Mouse (Mus musculus): ENCODE measurements at regions not wholly inside any gene's neighbourhood (a gene's known extent, or its start where the extent isn't known, plus 50 kb on each side); places are given as distances from the start of the nearest gene placed in this dataset.

DNA sequence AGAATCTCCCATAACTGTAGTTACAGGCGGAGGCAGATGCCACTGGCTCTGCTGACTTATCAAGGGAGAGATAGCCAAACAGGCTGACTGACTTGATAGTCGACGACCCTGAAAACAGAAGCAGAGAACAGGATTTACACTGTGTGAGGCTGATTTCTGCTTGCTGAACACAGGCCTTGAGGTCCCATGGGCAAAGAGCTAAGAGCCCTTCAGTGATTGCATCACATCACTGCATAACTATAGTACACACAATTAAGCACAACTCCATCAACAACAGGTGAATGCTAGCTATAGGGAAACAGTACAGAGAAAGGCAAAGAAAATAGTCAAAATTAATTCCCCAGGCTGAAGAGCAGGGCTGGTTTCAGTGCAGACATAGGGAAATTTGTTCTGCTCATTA is 203.3 kb downstream of the Irs2 start:
- Histone ChIP-seq H3K36me3 (no peaks in the 10 kb centered on the region), H3K9me3 (replicated peaks) (no peaks in the 10 kb centered on the region), H3K4me2 (no peak overlapping the region), H3K27me3 (peaks cover 21% of the 10 kb centered on the region; the same call in 1 of the 2 replicates), H3K9ac (no peak overlapping the region), H3K4me3 (replicated peaks) (no peak overlapping the region), H3K4me1 (peaks cover 4% of the 10 kb centered on the region; the same call in 1 of the 2 replicates), H3K27ac (no peak overlapping the region)
- 66% methylated on average over 3 of the region's 3 CpGs for WGBS
- no peak for ATAC-seq (replicated peaks; ENCODE audit: low FRiP score)

GRCm38 (mm10) chr8:10802003-10802402 is 206.3 kb downstream of the Irs2 start:
- Histone ChIP-seq H3K27me3 (peaks cover 12% of the 10 kb centered on the region; the same call in 1 of the 2 replicates), H3K36me3 (no peaks in the 10 kb centered on the region), H3K4me2 (no peak overlapping the region), H3K27ac (no peak overlapping the region), H3K9ac (no peak overlapping the region), H3K4me1 (peaks cover 4% of the 10 kb centered on the region; the same call in 1 of the 2 replicates), H3K4me3 (replicated peaks) (no peak overlapping the region), H3K9me3 (replicated peaks) (no peaks in the 10 kb centered on the region)
- ATAC-seq (replicated peaks; ENCODE audit: low FRiP score): no peak

- WGBS: 73% methylated on average over 5 of the region's 5 CpGs
- Histone ChIP-seq H3K4me3 (replicated peaks) (no peak overlapping the region), H3K27me3 (peaks cover 8% of the 10 kb centered on the region; the same call in 1 of the 2 replicates), H3K4me2 (no peak overlapping the region), H3K36me3 (no peaks in the 10 kb centered on the region), H3K27ac (no peak overlapping the region), H3K4me1 (peaks cover 4% of the 10 kb centered on the region; the same call in 1 of the 2 replicates), H3K9me3 (replicated peaks) (no peaks in the 10 kb centered on the region), H3K9ac (no peak overlapping the region)
- no peak for ATAC-seq (replicated peaks; ENCODE audit: low FRiP score)
Measured at GRCm38 (mm10) chr8:10801580-10801979, 206.7 kb downstream of the Irs2 start.

DNA sequence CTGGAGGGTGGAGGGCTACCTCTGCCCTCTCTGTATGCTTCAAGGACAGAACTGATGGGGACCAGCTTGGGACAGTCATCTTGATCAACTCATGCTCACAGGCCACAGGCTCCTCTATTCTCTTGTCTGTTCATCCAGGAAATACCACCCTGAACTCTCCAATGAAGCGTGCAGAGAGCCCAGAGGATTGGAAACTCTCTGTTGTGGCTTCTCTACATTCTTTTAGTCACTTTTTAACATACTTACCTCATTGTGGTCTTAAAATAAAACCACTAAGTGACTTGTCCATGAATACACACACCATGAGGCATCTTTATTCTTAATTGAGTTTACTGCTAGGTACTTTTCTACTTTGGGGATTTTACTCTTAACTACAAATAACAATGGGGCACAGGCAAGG is 209.8 kb downstream of the Irs2 start:
- Histone ChIP-seq H3K27ac (no peak overlapping the region), H3K4me1 (no peaks in the 10 kb centered on the region), H3K9me3 (replicated peaks) (no peaks in the 10 kb centered on the region), H3K36me3 (no peaks in the 10 kb centered on the region), H3K4me3 (replicated peaks) (no peak overlapping the region), H3K9ac (no peak overlapping the region), H3K4me2 (no peak overlapping the region), H3K27me3 (no peaks in the 10 kb centered on the region)
- no peak for ATAC-seq (replicated peaks; ENCODE audit: low FRiP score)
- 64% methylated on average over 1 of the region's 1 CpGs for WGBS

DNA sequence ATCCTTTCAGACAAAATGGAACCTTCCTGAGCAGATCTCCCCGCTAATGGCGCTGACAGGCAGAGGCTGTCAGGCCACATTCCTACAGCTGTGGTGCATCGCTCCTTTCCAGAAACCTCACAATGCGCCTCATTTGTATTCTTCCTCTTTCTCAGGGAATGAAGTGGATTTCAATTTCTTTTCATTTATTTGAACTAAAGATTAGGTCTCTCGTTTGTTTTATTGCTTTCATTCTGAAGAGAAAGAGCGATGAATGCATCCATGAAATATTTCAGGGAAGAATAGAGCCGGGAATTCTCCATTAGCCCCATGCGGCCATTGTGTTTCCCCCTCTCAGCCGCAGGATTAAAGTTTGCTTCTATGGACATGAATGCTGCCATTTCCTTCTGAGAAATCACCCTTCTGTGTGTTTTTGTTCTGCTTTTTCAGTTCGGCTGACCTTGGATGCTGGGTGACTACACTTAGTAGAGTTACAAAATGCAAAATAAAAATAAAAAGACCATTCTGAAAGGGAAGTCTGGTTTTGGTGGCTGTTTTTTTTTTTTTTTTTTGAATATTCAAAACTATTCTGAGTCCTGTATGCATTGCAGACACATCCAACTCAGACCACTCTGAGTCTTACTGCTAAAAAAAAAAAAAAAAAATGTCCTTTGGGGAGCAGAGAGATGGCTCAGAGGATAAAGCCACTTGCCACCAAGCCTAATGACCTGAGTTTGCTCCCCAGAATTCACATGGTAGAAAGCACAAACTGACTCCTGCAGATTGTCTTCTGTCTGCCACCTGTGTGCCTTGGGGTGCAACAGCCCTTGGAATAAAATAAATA is 213.7 kb downstream of the Irs2 start:
- Histone ChIP-seq H3K9me3 (replicated peaks) (no peaks in the 10 kb centered on the region), H3K4me3 (replicated peaks) (no peak overlapping the region), H3K27me3 (no peaks in the 10 kb centered on the region), H3K36me3 (no peaks in the 10 kb centered on the region), H3K4me2 (no peak overlapping the region), H3K4me1 (no peaks in the 10 kb centered on the region), H3K9ac (no peak overlapping the region), H3K27ac (no peak overlapping the region)
- WGBS: 78% methylated on average over 10 of the region's 10 CpGs
- ATAC-seq (replicated peaks; ENCODE audit: low FRiP score): no peak

DNA sequence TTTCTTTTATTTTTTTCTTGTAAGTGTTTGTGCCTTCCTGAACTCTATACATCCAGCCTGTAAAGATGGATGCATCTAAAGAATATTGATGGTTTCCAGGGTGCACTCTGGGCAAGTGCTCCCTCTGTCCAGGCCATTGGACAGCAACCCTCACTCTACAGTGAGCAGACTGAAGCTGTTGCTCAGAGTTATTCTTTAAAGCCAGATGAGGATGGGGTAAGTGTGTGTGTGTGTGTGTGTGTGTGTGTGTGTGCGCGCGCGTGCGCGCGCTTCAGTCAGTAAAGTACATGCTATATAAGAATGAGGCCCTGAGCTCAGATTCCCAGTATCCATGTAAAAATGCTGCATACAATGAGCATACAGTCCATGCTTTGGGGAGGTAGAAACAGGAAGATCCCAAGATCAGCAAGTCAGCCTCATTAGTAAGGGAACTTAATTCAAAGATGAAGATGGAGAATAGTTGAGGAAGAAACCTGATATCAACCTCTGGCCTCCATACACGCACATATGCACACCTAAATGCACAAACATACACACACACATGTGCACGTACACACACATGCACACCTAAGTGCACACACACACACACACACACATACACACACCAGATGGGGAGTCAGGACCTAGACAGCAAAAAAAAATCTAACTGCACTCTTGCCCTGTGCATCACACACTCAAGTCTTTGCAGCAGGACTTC is 214.4 kb downstream of the Irs2 start:
- no peaks in the 10 kb centered on the region for H3K27me3 ChIP-seq
- H3K9ac ChIP-seq: no peak overlapping the region
- no peak for ATAC-seq (replicated peaks; ENCODE audit: low FRiP score)
- H3K4me3 ChIP-seq (replicated peaks): no peak overlapping the region
- H3K27ac ChIP-seq: no peak overlapping the region
- H3K4me1 ChIP-seq: no peaks in the 10 kb centered on the region
- WGBS: 97% methylated on average over 9 of the region's 9 CpGs
- H3K9me3 ChIP-seq (replicated peaks): no peaks in the 10 kb centered on the region
- no peaks in the 10 kb centered on the region for H3K36me3 ChIP-seq
- H3K4me2 ChIP-seq: no peak overlapping the region

- Histone ChIP-seq H3K4me2 (no peak overlapping the region), H3K4me1 (no peaks in the 10 kb centered on the region), H3K9ac (no peak overlapping the region), H3K27ac (no peak overlapping the region), H3K36me3 (no peaks in the 10 kb centered on the region), H3K27me3 (no peaks in the 10 kb centered on the region), H3K4me3 (replicated peaks) (no peak overlapping the region), H3K9me3 (replicated peaks) (no peaks in the 10 kb centered on the region)
- ATAC-seq (replicated peaks; ENCODE audit: low FRiP score): no peak
- 85% methylated on average over 8 of the region's 8 CpGs for WGBS
Measured at GRCm38 (mm10) chr8:10788496-10789200, 219.6 kb downstream of the Irs2 start.

GRCm38 (mm10) chr8:10785801-10786200 is 222.5 kb downstream of the Irs2 start:
- H3K9ac ChIP-seq: no peak overlapping the region
- no peak overlapping the region for H3K4me2 ChIP-seq
- no peaks in the 10 kb centered on the region for H3K36me3 ChIP-seq
- no peaks in the 10 kb centered on the region for H3K27me3 ChIP-seq
- H3K4me3 ChIP-seq (replicated peaks): no peak overlapping the region
- WGBS: 71% methylated on average over 4 of the region's 4 CpGs
- no peaks in the 10 kb centered on the region for H3K4me1 ChIP-seq
- no peaks in the 10 kb centered on the region for H3K9me3 ChIP-seq (replicated peaks)
- H3K27ac ChIP-seq: no peak overlapping the region
- ATAC-seq (replicated peaks; ENCODE audit: low FRiP score): no peak

- Histone ChIP-seq H3K27me3 (no peaks in the 10 kb centered on the region), H3K4me1 (no peaks in the 10 kb centered on the region)
Measured at GRCm38 (mm10) chr8:10785311-10785710, 222.9 kb downstream of the Irs2 start.

DNA sequence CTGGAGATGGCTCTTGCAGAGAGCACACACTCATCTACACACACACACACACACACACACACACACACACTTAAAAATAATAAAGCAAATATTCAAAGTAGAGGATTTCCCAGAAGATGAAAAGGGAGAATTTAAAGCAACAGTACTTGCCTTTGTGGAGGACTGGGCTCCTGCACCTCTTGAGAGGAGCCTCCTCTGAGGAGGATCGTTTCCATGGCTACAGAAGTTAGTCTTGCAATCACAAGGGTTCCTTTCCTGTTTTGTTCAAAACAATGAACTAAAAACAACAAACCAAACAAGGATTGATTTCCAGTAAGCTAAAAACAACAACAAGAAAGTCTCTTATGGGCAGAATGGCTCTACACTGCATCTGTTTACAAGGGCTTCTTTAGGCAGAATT is 223.8 kb downstream of the Irs2 start:
- no peaks in the 10 kb centered on the region for H3K4me1 ChIP-seq
- no peak overlapping the region for H3K4me3 ChIP-seq (replicated peaks)
- H3K27ac ChIP-seq: no peak overlapping the region
- ATAC-seq (replicated peaks; ENCODE audit: low FRiP score): no peak
- no peak overlapping the region for H3K9ac ChIP-seq
- no peak overlapping the region for H3K4me2 ChIP-seq
- H3K36me3 ChIP-seq: no peaks in the 10 kb centered on the region
- no peaks in the 10 kb centered on the region for H3K27me3 ChIP-seq
- H3K9me3 ChIP-seq (replicated peaks): no peaks in the 10 kb centered on the region
- WGBS: 59% methylated on average over 1 of the region's 1 CpGs

More at GRCm38 (mm10) chr8:10785311-10785710, 222.9 kb downstream of the Irs2 start:
- no peaks in the 10 kb centered on the region for H3K9me3 ChIP-seq (replicated peaks)
- no peak overlapping the region for H3K9ac ChIP-seq
- no peaks in the 10 kb centered on the region for H3K36me3 ChIP-seq
- no peak overlapping the region for H3K27ac ChIP-seq
- no peak overlapping the region for H3K4me3 ChIP-seq (replicated peaks)
- H3K4me2 ChIP-seq: no peak overlapping the region
- 94% methylated on average over 4 of the region's 4 CpGs for WGBS
- no peak for ATAC-seq (replicated peaks; ENCODE audit: low FRiP score)

DNA sequence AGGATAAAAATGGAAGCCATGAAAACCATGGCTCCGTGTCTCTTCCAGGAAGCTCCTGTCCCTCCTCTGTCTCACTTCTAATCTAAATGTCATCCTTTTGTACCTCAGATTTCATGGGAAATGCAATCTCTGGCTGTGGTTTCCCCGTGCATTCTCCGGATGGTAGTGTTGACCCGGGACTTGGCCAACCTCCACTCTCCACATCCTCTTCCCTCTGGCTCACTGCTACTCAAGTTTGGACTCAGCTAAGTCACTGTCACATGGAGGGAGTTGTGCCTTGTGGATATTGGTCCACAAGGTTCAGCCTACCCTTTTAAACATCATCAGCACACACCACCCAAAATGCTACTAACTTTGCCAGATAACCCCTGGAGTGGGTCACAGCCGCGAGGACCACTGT is 226.4 kb downstream of the Irs2 start:
- H3K4me3 ChIP-seq (replicated peaks): no peak overlapping the region
- no peak overlapping the region for H3K9ac ChIP-seq
- H3K9me3 ChIP-seq (replicated peaks): no peaks in the 10 kb centered on the region
- H3K27ac ChIP-seq: no peak overlapping the region
- H3K4me1 ChIP-seq: no peaks in the 10 kb centered on the region
- ATAC-seq (replicated peaks; ENCODE audit: low FRiP score): no peak
- no peaks in the 10 kb centered on the region for H3K36me3 ChIP-seq
- WGBS: 90% methylated on average over 6 of the region's 6 CpGs
- H3K4me2 ChIP-seq: no peak overlapping the region
- H3K27me3 ChIP-seq: no peaks in the 10 kb centered on the region

- ATAC-seq (replicated peaks; ENCODE audit: low FRiP score): no peak
- Histone ChIP-seq H3K4me1 (no peaks in the 10 kb centered on the region), H3K27me3 (no peaks in the 10 kb centered on the region), H3K27ac (no peak overlapping the region), H3K9ac (no peak overlapping the region), H3K4me2 (no peak overlapping the region), H3K4me3 (replicated peaks) (no peak overlapping the region), H3K36me3 (no peaks in the 10 kb centered on the region), H3K9me3 (replicated peaks) (no peaks in the 10 kb centered on the region; the same call in 1 of the 2 replicates)
- WGBS: 86% methylated on average over 7 of the region's 7 CpGs
Measured at GRCm38 (mm10) chr8:10779636-10780035, 228.6 kb downstream of the Irs2 start.
